Mouse (Mus musculus) kidney, adult 2 months (tissue): Measurements from ENCODE around the gene Efcab11. TPM values are rescaled to one million over a fixed set of nuclear protein-coding genes. Genes with fewer than 3 reads are reported as not detected.

ENCODE experiments used
- DNase-seq: peaks from one replicate; pipeline ENCODE4 v3.0.0; 2021
- H3K27ac ChIP-seq: fragments of 200-500 bp; 2 replicates; pipeline ENCODE4 v1.5.1; 2012; ENCODE audit warnings: low read depth, low read length, control low read depth, inconsistent platforms; ENCODE audit not compliant: insufficient read depth
- H3K27me3 ChIP-seq: fragments of 200-500 bp; replicated peaks from 2 replicates; pipeline ENCODE4 v1.6.1; 2012; ENCODE audit warnings: mild to moderate bottlenecking, moderate library complexity, low read length, inconsistent platforms; ENCODE audit not compliant: control insufficient read depth, insufficient read depth
- H3K36me3 ChIP-seq: fragments of 200-500 bp; 2 replicates; pipeline ENCODE4 v1.6.1; 2012; ENCODE audit warnings: mild to moderate bottlenecking, moderate library complexity, low read length, inconsistent platforms; ENCODE audit not compliant: control insufficient read depth, insufficient read depth
- H3K4me1 ChIP-seq: fragments of 200-500 bp; 2 replicates; pipeline ENCODE4 v1.6.1; 2011; ENCODE audit warnings: low read length; ENCODE audit not compliant: control insufficient read depth, insufficient read depth
- H3K4me3 ChIP-seq: fragments of 200-500 bp; 2 replicates; pipeline ENCODE4 v1.5.1; 2011; ENCODE audit warnings: mild to moderate bottlenecking, low read depth, low read length, control low read depth; ENCODE audit not compliant: insufficient read depth
- CTCF ChIP-seq: fragments of 200-500 bp; conservative IDR thresholded peaks from 2 replicates; pipeline ENCODE4 v1.5.1; 2011; ENCODE audit warnings: low read depth, mild to moderate bottlenecking, control low read depth, low read length, moderate library complexity, mixed read lengths; ENCODE audit not compliant: insufficient read depth, insufficient read length
- POLR2A ChIP-seq: fragments of 200-500 bp; IDR thresholded peaks from one replicate; pipeline ENCODE4 v1.6.1; 2011; ENCODE audit warnings: low read depth, low read length, control low read depth
- WGBS: fragments of 180-500 bp; shearing (Covaris S2); methylation state at CpG from one replicate; pipeline ENCODE4 v1.1.7; 2018; 5-methylcytosine and 5-hydroxymethylcytosine counted together
- polyA plus RNA-seq: library from polyadenylated mRNA; depleted of rRNA; stranded (reverse); fragments of >200 nt; gene quantifications from 2 replicates; pipeline ENCODE4 v1.2.3, GENCODE M21; 2012

Gene Efcab11
- polyA plus RNA-seq, 1 experiment, result 0.25 TPM

- 46% methylated on average over 10 of the region's 10 CpGs for WGBS
- Histone ChIP-seq H3K36me3 (no peaks in the 10 kb centered on the region), H3K27me3 (no peaks in the 10 kb centered on the region), H3K27ac (no peak overlapping the region), H3K4me1 (no peaks in the 10 kb centered on the region), H3K4me3 (no peak overlapping the region)
- TF ChIP-seq CTCF, result no peak
- TF ChIP-seq POLR2A, result no peak
- peak; percentile 20 for DNase-seq
Measured at GRCm38 (mm10) chr12:99735172-99735571, 149.1 kb downstream of the Efcab11 start.

- no peak for TF ChIP-seq CTCF
- TF ChIP-seq POLR2A, result no peak
- H3K4me3 ChIP-seq, result no peak overlapping the region
- 97% methylated on average over 12 of the region's 12 CpGs for WGBS
Measured at GRCm38 (mm10) chr12:99724206-99724605, 160.0 kb downstream of the Efcab11 start.

GRCm38 (mm10) chr12:99723791-99724190, 160.4 kb downstream of the Efcab11 start:
- Histone ChIP-seq H3K27ac (no peak overlapping the region), H3K36me3 (no peaks in the 10 kb centered on the region), H3K27me3 (no peaks in the 10 kb centered on the region), H3K4me3 (no peak overlapping the region), H3K4me1 (no peaks in the 10 kb centered on the region)
- WGBS, result 71% methylated on average over 8 of the region's 8 CpGs
- TF ChIP-seq CTCF (no peak), POLR2A (no peak)
- peak; percentile 8 for DNase-seq

More at GRCm38 (mm10) chr12:99724206-99724605, 160.0 kb downstream of the Efcab11 start:
- no peak overlapping the region for H3K27ac ChIP-seq
- DNase-seq, result no peak
- no peaks in the 10 kb centered on the region for H3K27me3 ChIP-seq
- H3K36me3 ChIP-seq, result no peaks in the 10 kb centered on the region
- H3K4me1 ChIP-seq, result no peaks in the 10 kb centered on the region

GRCm38 (mm10) chr12:99721318-99721717, 162.9 kb downstream of the Efcab11 start:
- Histone ChIP-seq H3K4me3 (no peak overlapping the region), H3K4me1 (no peaks in the 10 kb centered on the region), H3K27ac (no peak overlapping the region), H3K27me3 (no peaks in the 10 kb centered on the region), H3K36me3 (no peaks in the 10 kb centered on the region)
- no peak for DNase-seq
- WGBS, result 84% methylated on average over 10 of the region's 10 CpGs
- TF ChIP-seq POLR2A (no peak), CTCF (no peak)

GRCm38 (mm10) chr12:99719777-99720176, 164.5 kb downstream of the Efcab11 start:
- no peak for TF ChIP-seq CTCF
- no peak for TF ChIP-seq POLR2A
- Histone ChIP-seq H3K4me3 (no peak overlapping the region), H3K27ac (no peak overlapping the region), H3K4me1 (no peaks in the 10 kb centered on the region), H3K27me3 (no peaks in the 10 kb centered on the region), H3K36me3 (no peaks in the 10 kb centered on the region)
- no peak for DNase-seq
- 91% methylated on average over 11 of the region's 11 CpGs for WGBS

GRCm38 (mm10) chr12:99718161-99718560, 166.1 kb downstream of the Efcab11 start:
- Histone ChIP-seq H3K36me3 (no peaks in the 10 kb centered on the region), H3K27me3 (no peaks in the 10 kb centered on the region), H3K4me1 (no peaks in the 10 kb centered on the region), H3K4me3 (no peak overlapping the region), H3K27ac (no peak overlapping the region)
- DNase-seq, result no peak
- WGBS, result 90% methylated on average over 2 of the region's 2 CpGs
- TF ChIP-seq POLR2A, result no peak
- no peak for TF ChIP-seq CTCF

GRCm38 (mm10) chr12:99716038-99716610, 168.1 kb downstream of the Efcab11 start:
- Histone ChIP-seq H3K36me3 (no peaks in the 10 kb centered on the region), H3K4me1 (no peaks in the 10 kb centered on the region), H3K27me3 (no peaks in the 10 kb centered on the region), H3K4me3 (no peak overlapping the region), H3K27ac (no peak overlapping the region)
- WGBS, result 54% methylated on average over 8 of the region's 8 CpGs
- TF ChIP-seq POLR2A (no peak), CTCF (no peak)
- DNase-seq, result peak; percentile 11
